Mouse (Mus musculus) heart, embryonic 14.5 days (tissue): ENCODE results near the gene Arv1. TPM values are rescaled to one million over a fixed set of nuclear protein-coding genes. Genes with fewer than 3 reads are reported as not detected.

Experiments used
- ATAC-seq: fragments of 200-750 bp; cut with Nextera tagmentation; 2 replicates; pipeline ENCODE4 v1.8.0; 2017; ENCODE audit warnings: low read depth, moderate TSS enrichment; ENCODE audit not compliant: insufficient number of reproducible peaks, insufficient read depth, low FRiP score
- H3K27ac ChIP-seq, 2 experiments: fragments of 200-500 bp in 1 of 2; fragments of 300-500 bp in 1 of 2; sonication (generic) in 1 of 2; replicated peaks in 1 of 2; 2 replicates each; pipeline ENCODE4 v1.5.1; 2012 to 2014; ENCODE audit warnings: low read depth in 2 of 2, low read length in 2 of 2, control low read depth in 1 of 2, mild to moderate bottlenecking in 1 of 2, mixed read lengths in 1 of 2; ENCODE audit not compliant: control insufficient read depth in 1 of 2, insufficient read depth in 1 of 2
- H3K27me3 ChIP-seq: fragments of 300-500 bp; sonication (generic); 2 replicates; pipeline ENCODE4 v1.6.1; 2014; ENCODE audit warnings: mild to moderate bottlenecking, low read length, control low read depth; ENCODE audit not compliant: control insufficient read depth, insufficient read depth
- H3K36me3 ChIP-seq: fragments of 300-500 bp; sonication (generic); 2 replicates; pipeline ENCODE4 v1.6.1; 2014; ENCODE audit warnings: mild to moderate bottlenecking, control low read depth, low read length, mixed read lengths; ENCODE audit not compliant: control insufficient read depth, insufficient read depth
- H3K4me1 ChIP-seq, 2 experiments: fragments of 200-500 bp in 1 of 2; fragments of 300-500 bp in 1 of 2; sonication (generic) in 1 of 2; 2 replicates each; pipeline ENCODE4 v1.6.1; 2012 to 2014; ENCODE audit warnings: low read length in 2 of 2, control low read depth in 1 of 2, mixed read lengths in 1 of 2; ENCODE audit not compliant: control insufficient read depth in 2 of 2, insufficient read depth in 2 of 2
- H3K4me2 ChIP-seq: fragments of 300-500 bp; sonication (generic); 2 replicates; pipeline ENCODE4 v1.6.1; 2014; ENCODE audit warnings: mild to moderate bottlenecking, low read length
- H3K4me3 ChIP-seq, 2 experiments: fragments of 200-500 bp in 1 of 2; fragments of 300-500 bp in 1 of 2; sonication (generic) in 1 of 2; 2 replicates each; pipeline ENCODE4 v1.5.1; 2012 to 2014; ENCODE audit warnings: low read length in 2 of 2, mild to moderate bottlenecking in 2 of 2, control low read depth in 1 of 2, low read depth in 1 of 2, moderate library complexity in 1 of 2; ENCODE audit not compliant: control insufficient read depth in 1 of 2, insufficient read depth in 1 of 2
- H3K9ac ChIP-seq: fragments of 300-500 bp; sonication (generic); 2 replicates; pipeline ENCODE4 v1.6.1; 2014; ENCODE audit warnings: mild to moderate bottlenecking, low read length
- H3K9me3 ChIP-seq: fragments of 300-500 bp; sonication (generic); 2 replicates; pipeline ENCODE4 v1.6.1; 2016; ENCODE audit warnings: low read length, control low read depth; ENCODE audit not compliant: control insufficient read depth
- WGBS: fragments of 180-500 bp; shearing (Covaris S2); extraction: QIAGEN DNeasy Blood & Tissue Kit; methylation state at CpG from one replicate; pipeline ENCODE4 v1.1.7; 2014; 5-methylcytosine and 5-hydroxymethylcytosine counted together
- polyA plus RNA-seq: library from polyadenylated mRNA; unstranded; fragments of >200 nt; fragmentation: Nextera tagmentation; extraction: Ambion mirVana; gene quantifications from 2 replicates; pipeline ENCODE4 v1.2.1, GENCODE M21; 2014

Gene Arv1
- polyA plus RNA-seq, 1 experiment from 2014 or later = 17.3 TPM

GRCm38 (mm10) chr8:124681792-124682157 is 40.2 kb upstream of the Arv1 start:
- Histone ChIP-seq H3K9me3 (no peaks in the 10 kb centered on the region), H3K4me3 (no peak overlapping the region), H3K27me3 (no peaks in the 10 kb centered on the region), H3K4me2 (no peak overlapping the region), H3K36me3 (peaks cover 86% of the 10 kb centered on the region), H3K9ac (no peak overlapping the region), H3K27ac (no peak overlapping the region), H3K4me1 (peaks cover 0 to 2% of the 10 kb centered on the region in 2 experiments; a peak in 1 of 4 replicates)
- ATAC-seq = no peak
- WGBS = 83% methylated on average over 10 of the region's 10 CpGs

- WGBS = 89% methylated on average over 10 of the region's 10 CpGs
- Histone ChIP-seq H3K27ac (no peak overlapping the region), H3K36me3 (peaks cover 88% of the 10 kb centered on the region), H3K4me1 (peaks cover 0 to 1% of the 10 kb centered on the region in 2 experiments; a peak in 1 of 4 replicates), H3K4me2 (no peak overlapping the region), H3K4me3 (no peak overlapping the region), H3K9me3 (no peaks in the 10 kb centered on the region), H3K27me3 (no peaks in the 10 kb centered on the region), H3K9ac (no peak overlapping the region)
- ATAC-seq = no peak
Observed at GRCm38 (mm10) chr8:124682218-124682617, 39.7 kb upstream of the Arv1 start.

- no peaks in the 10 kb centered on the region for H3K4me1 ChIP-seq
- H3K27ac ChIP-seq = no peak overlapping the region
- H3K9ac ChIP-seq = no peak overlapping the region
- WGBS = 87% methylated on average over 13 of the region's 13 CpGs
- no peak for ATAC-seq
- no peaks in the 10 kb centered on the region for H3K27me3 ChIP-seq
- H3K9me3 ChIP-seq = no peaks in the 10 kb centered on the region
- no peak overlapping the region for H3K4me3 ChIP-seq
- peaks cover 58% of the 10 kb centered on the region for H3K36me3 ChIP-seq
- H3K4me2 ChIP-seq = no peak overlapping the region
Observed at GRCm38 (mm10) chr8:124688899-124689298, 33.0 kb upstream of the Arv1 start.

GRCm38 (mm10) chr8:124691706-124692105 is 30.2 kb upstream of the Arv1 start:
- no peak overlapping the region for H3K4me3 ChIP-seq
- H3K4me2 ChIP-seq = no peak overlapping the region
- WGBS = 92% methylated on average over 4 of the region's 4 CpGs
- no peaks in the 10 kb centered on the region for H3K4me1 ChIP-seq
- H3K27ac ChIP-seq = no peak overlapping the region
- H3K9ac ChIP-seq = no peak overlapping the region
- H3K27me3 ChIP-seq = no peaks in the 10 kb centered on the region
- peaks cover 49% of the 10 kb centered on the region for H3K36me3 ChIP-seq
- ATAC-seq = no peak
- H3K9me3 ChIP-seq = no peaks in the 10 kb centered on the region

- H3K9me3 ChIP-seq = no peaks in the 10 kb centered on the region
- H3K4me3 ChIP-seq = no peak overlapping the region
- 90% methylated on average over 22 of the region's 22 CpGs for WGBS
- no peaks in the 10 kb centered on the region for H3K27me3 ChIP-seq
- H3K4me2 ChIP-seq = no peak overlapping the region
- H3K27ac ChIP-seq = no peak overlapping the region
- no peak for ATAC-seq
- peaks cover 63% of the 10 kb centered on the region for H3K36me3 ChIP-seq
- H3K4me1 ChIP-seq = no peaks in the 10 kb centered on the region
- no peak overlapping the region for H3K9ac ChIP-seq
Observed at GRCm38 (mm10) chr8:124695424-124696100, 26.4 kb upstream of the Arv1 start.

GRCm38 (mm10) chr8:124700271-124700670 is 21.7 kb upstream of the Arv1 start:
- Histone ChIP-seq H3K36me3 (peaks cover 46% of the 10 kb centered on the region), H3K4me2 (no peak overlapping the region), H3K4me3 (no peak overlapping the region), H3K4me1 (no peaks in the 10 kb centered on the region), H3K27ac (no peak overlapping the region), H3K9ac (no peak overlapping the region), H3K9me3 (no peaks in the 10 kb centered on the region), H3K27me3 (no peaks in the 10 kb centered on the region)
- ATAC-seq = no peak
- WGBS = 86% methylated on average over 5 of the region's 5 CpGs

GRCm38 (mm10) chr8:124701023-124701422 is 20.9 kb upstream of the Arv1 start:
- Histone ChIP-seq H3K4me3 (no peak overlapping the region), H3K9me3 (no peaks in the 10 kb centered on the region), H3K9ac (no peak overlapping the region), H3K27me3 (no peaks in the 10 kb centered on the region), H3K4me2 (no peak overlapping the region), H3K36me3 (peaks cover 50% of the 10 kb centered on the region), H3K27ac (no peak overlapping the region), H3K4me1 (no peaks in the 10 kb centered on the region)
- WGBS = 79% methylated on average over 9 of the region's 9 CpGs
- ATAC-seq = no peak

GRCm38 (mm10) chr8:124702183-124702582 is 19.8 kb upstream of the Arv1 start:
- Histone ChIP-seq H3K4me3 (no peak overlapping the region), H3K36me3 (peaks cover 55% of the 10 kb centered on the region), H3K27me3 (no peaks in the 10 kb centered on the region), H3K9me3 (no peaks in the 10 kb centered on the region), H3K9ac (no peak overlapping the region), H3K4me2 (no peak overlapping the region), H3K27ac (no peak overlapping the region), H3K4me1 (no peaks in the 10 kb centered on the region)
- WGBS = 79% methylated on average over 3 of the region's 3 CpGs
- no peak for ATAC-seq
